Mouse (Mus musculus) adrenal gland (tissue): ENCODE measurements at regions not wholly inside any gene's neighbourhood (a gene's known extent, or its start where the extent isn't known, plus 50 kb on each side); places are given as distances from the start of the nearest gene placed in this dataset.

Experiments
- intact Hi-C: fragments of 180-260 bp; cut with DNase I; formaldehyde crosslinking; loops from one replicate; pipeline ENCODE4 v1.15.1; 2025

DNA sequence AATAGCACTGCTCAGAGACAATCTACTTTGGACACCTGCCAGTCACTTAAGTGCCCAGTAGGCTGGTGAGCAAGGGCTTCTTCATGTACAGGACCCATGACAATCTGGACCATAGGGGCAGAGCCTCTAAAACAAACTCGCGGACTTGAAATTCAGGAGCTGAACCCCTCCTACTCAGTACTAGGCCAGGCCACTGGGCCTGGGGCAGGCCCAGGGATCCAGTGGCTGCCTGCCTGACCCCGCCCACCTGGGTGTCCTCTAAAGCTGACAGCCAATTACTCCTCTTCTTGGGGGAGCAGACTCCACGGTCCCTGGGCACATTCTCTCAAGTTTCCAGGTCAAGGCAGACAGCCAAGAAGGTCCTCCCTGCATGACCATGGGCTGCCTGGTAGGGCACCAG, 78.3 kb upstream of the A730046J19Rik start:
- intact Hi-C loops, result no loop called here

DNA sequence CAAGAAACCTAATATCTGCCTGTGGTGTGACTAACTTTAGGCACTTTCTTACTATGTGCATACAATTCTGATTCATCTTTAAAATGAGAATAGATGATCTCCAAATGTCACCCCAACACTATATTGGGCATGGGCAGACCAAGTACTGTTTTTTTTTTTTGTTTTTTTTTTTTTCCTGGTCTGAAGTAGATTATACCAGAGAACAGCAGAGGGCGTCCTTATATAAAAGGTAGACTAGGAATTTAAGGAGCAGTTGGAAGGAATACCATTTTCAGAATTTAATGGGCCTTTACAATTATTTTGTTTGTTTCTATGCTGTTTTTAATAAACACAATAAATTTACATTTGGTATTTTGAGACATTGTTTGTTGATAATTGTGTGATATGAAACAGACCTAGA, 72.3 kb upstream of the A730046J19Rik start:
- intact Hi-C loops, result loop anchor here (10.0 kb wide), 1 partner anchor 214 kb away; no protein-coding TSS in a partner anchor

DNA sequence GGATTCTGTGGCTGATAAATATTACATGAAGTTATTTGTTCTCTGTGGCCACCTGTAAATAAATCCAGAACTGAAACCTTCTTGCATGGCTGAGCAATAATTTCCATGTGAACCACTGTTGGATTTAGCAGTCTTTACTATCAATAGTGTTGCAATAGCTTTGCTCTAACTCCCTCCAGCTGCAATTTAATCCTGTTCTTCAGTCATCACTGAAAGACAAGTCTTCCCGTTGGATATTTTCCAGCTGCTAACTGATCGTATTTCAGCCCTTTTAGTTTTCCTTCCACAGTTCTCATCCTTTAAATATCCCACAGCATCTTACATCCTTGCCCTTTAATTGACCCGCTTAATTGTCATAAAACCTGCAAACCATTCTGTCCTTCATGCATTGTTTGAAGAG, 55.3 kb upstream of the A730046J19Rik start:
- intact Hi-C loops, result no loop called here
